Mouse (Mus musculus): ENCODE measurements around the gene Tppp. TPM values are rescaled to one million over a fixed set of nuclear protein-coding genes. Genes with fewer than 3 reads are reported as not detected.
"Not testable (repeated sequence)": the region's sequence is repeated elsewhere in the genome, so short reads cannot be mapped to it uniquely, and the experiment has no call there.

Gene Tppp
- polyA plus RNA-seq, 1 experiment: 4.3 TPM

DNA sequence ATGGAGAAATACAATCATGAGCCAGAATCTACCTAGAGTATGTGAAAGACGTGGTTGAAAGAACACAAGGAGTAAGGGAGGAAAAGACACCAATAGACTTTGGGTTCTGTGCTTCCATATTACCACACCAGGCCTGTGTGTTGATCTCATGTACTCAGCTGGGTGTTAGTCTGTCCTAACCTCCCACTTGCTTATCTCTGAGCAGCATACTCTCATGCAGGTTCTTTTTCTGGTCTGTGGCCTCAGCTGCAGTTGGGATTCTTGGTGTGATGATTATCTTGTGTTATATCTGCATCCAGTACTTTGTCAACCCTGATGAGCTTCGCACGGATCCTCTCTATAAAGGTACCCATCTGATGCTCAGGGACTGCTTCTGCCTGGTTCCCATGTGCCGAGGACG, 32.3 kb upstream of the Tppp start:
- DNase-seq: no peak
- no peaks in the 10 kb centered on the region for H3K27me3 ChIP-seq (replicated peaks; ENCODE audit: control insufficient read depth, insufficient read depth, low read length)
- 88% methylated on average over 5 of the region's 5 CpGs for WGBS
- no peak overlapping the region for H3K27ac ChIP-seq (ENCODE audit: insufficient read depth, low read depth, low read length)
- TF ChIP-seq CTCF (conservative IDR thresholded peaks at IDR 0.05; ENCODE audit: insufficient read depth, insufficient read length, low read depth, low read length): no peak
- H3K4me1 ChIP-seq (ENCODE audit: control insufficient read depth, insufficient read depth, low read length): no peaks in the 10 kb centered on the region
- no peaks in the 10 kb centered on the region for H3K36me3 ChIP-seq (ENCODE audit: control insufficient read depth, insufficient read depth, low read length)
- no peak overlapping the region for H3K4me3 ChIP-seq (ENCODE audit: insufficient read depth, low read depth, low read length)

DNA sequence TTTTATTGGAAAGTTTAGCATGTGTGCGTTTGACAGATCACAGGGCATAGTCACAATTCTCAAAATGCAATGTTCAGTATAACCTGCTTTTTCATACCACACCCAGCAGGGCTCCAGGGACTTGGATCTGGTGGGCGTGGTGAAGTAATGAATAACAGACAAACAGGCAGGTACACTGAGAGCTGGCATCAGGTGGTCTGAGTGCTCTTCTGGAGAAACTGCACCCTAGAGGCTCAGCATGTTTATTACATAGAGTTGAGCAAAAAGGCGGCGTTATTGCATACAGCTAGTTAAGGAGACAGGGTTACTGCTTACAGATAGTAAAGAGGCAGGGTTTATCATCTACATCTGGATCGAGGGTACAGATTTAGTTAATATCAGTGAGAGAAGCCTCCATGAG, 18.9 kb upstream of the Tppp start:
- Histone ChIP-seq H3K27me3 (replicated peaks; ENCODE audit: control insufficient read depth, insufficient read depth, low read length) (no peaks in the 10 kb centered on the region), H3K4me1 (ENCODE audit: control insufficient read depth, insufficient read depth, low read length) (no peaks in the 10 kb centered on the region), H3K4me3 (ENCODE audit: insufficient read depth, low read depth, low read length) (no peak overlapping the region), H3K36me3 (ENCODE audit: control insufficient read depth, insufficient read depth, low read length) (no peaks in the 10 kb centered on the region), H3K27ac (ENCODE audit: insufficient read depth, low read depth, low read length) (no peak overlapping the region)
- no peak for TF ChIP-seq CTCF (conservative IDR thresholded peaks at IDR 0.05; ENCODE audit: insufficient read depth, insufficient read length, low read depth, low read length)
- no peak for TF ChIP-seq POLR2A (IDR thresholded peaks at IDR 0.05; ENCODE audit: low read depth, low read length)
- 64% methylated on average over 5 of the region's 5 CpGs for WGBS
- no peak for DNase-seq

DNA sequence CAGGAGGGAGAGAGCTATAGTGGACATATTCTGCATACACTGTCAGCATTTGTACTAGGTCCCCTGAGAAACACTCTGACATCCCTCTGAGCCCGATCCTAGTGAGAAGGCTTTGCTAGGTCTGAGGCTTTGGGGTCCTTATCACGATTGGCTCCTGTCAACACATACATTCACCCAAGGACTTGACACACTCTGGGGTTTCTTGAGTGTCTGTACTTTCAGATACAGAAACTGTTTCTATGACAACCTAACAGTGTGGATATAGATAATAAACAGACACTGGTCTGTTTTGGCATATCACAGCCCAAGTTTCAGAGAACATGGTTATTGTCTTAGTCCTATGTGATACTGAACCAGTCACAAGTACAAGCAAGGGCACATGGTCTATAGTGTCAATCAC, 18.4 kb upstream of the Tppp start:
- H3K4me3 ChIP-seq (ENCODE audit: insufficient read depth, low read depth, low read length): no peak overlapping the region
- WGBS: 86% methylated on average over 2 of the region's 2 CpGs
- no peak for DNase-seq

DNA sequence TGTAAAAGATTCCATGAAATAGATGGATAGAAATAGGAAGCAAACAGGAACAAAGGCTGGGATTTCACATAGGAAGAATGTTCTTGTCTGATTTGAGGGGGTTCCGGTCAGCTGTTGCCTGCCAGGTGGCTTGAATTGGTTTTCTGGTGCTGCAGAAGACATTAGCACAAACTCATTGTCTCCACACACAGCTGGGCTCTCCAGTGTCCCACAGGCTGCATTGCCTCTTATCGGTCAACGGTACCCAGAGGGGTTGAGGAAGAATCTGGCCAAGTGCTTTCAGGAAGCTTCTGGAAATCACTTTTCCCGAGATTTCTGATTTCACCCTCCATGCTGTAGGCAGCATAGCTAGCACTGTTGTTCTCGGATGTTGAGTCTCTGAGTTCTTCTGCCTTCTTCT, 17.9 kb upstream of the Tppp start:
- 84% methylated on average over 5 of the region's 5 CpGs for whole genome bisulfite sequencing
- DNase-seq: no peak
- Histone ChIP-seq H3K4me3 (ENCODE audit: insufficient read depth, low read depth, low read length) (no peak overlapping the region), H3K36me3 (ENCODE audit: control insufficient read depth, insufficient read depth, low read length) (no peaks in the 10 kb centered on the region), H3K27me3 (replicated peaks; ENCODE audit: control insufficient read depth, insufficient read depth, low read length) (no peaks in the 10 kb centered on the region), H3K27ac (ENCODE audit: insufficient read depth, low read depth, low read length) (no peak overlapping the region), H3K4me1 (ENCODE audit: control insufficient read depth, insufficient read depth, low read length) (no peaks in the 10 kb centered on the region)
- TF ChIP-seq POLR2A (IDR thresholded peaks at IDR 0.05; ENCODE audit: low read depth, low read length) (no peak), CTCF (conservative IDR thresholded peaks at IDR 0.05; ENCODE audit: insufficient read depth, insufficient read length, low read depth, low read length) (no peak)

More for the DNA sequence above, 18.4 kb upstream of the Tppp start:
- no peaks in the 10 kb centered on the region for H3K4me1 ChIP-seq (ENCODE audit: control insufficient read depth, insufficient read depth, low read length)
- TF ChIP-seq POLR2A (IDR thresholded peaks at IDR 0.05; ENCODE audit: low read depth, low read length) (no peak), CTCF (conservative IDR thresholded peaks at IDR 0.05; ENCODE audit: insufficient read depth, insufficient read length, low read depth, low read length) (no peak)
- H3K36me3 ChIP-seq (ENCODE audit: control insufficient read depth, insufficient read depth, low read length): no peaks in the 10 kb centered on the region
- no peak overlapping the region for H3K27ac ChIP-seq (ENCODE audit: insufficient read depth, low read depth, low read length)
- no peaks in the 10 kb centered on the region for H3K27me3 ChIP-seq (replicated peaks; ENCODE audit: control insufficient read depth, insufficient read depth, low read length)

DNA sequence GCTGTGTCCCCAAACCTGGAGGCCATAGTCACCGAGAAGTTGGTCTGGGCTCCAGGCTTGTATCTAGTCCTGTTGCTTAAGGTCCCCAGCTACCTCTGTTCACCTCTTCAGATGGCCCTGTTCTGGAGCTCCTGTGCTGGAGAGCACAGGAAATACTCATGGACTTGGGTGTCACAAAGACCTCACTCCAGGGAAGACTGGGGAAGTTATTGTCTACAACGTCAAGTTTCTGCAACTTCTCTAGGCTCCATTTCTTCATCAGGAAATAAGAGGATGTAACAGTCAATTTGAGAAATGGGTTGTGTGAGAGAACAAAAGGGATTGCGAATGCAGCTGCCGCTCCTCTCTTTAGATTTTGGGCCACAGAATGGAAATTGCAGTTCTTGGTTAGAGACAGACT, 12.8 kb upstream of the Tppp start:
- WGBS: 75% methylated on average over 4 of the region's 4 CpGs
- H3K4me3 ChIP-seq (ENCODE audit: insufficient read depth, low read depth, low read length): no peak overlapping the region
- no peaks in the 10 kb centered on the region for H3K36me3 ChIP-seq (ENCODE audit: control insufficient read depth, insufficient read depth, low read length)
- TF ChIP-seq POLR2A (IDR thresholded peaks at IDR 0.05; ENCODE audit: low read depth, low read length): no peak
- TF ChIP-seq CTCF (conservative IDR thresholded peaks at IDR 0.05; ENCODE audit: insufficient read depth, insufficient read length, low read depth, low read length): no peak
- H3K4me1 ChIP-seq (ENCODE audit: control insufficient read depth, insufficient read depth, low read length): no peaks in the 10 kb centered on the region
- H3K27ac ChIP-seq (ENCODE audit: insufficient read depth, low read depth, low read length): no peak overlapping the region
- no peaks in the 10 kb centered on the region for H3K27me3 ChIP-seq (replicated peaks; ENCODE audit: control insufficient read depth, insufficient read depth, low read length)
- no peak for DNase-seq

DNA sequence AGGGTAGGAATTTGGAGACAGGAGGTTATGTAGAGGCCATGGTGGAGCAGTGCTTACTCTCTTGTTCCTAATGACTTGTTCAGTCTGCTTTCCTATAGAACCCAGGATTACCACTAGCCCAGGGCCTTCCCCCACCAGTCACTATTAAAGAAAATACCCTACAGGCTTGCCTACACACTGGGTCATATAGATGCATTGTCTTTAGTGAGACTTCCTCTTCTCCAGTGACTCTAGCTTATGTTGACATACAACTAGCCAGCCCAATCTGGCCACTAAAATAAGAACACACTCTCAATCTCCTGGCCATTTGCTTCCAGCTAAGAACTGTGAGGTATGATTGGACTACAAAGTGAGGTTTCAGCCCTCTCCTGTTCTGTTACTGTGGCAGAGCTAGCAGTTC, 8.7 kb upstream of the Tppp start:
- DNase-seq: no peak
- Histone ChIP-seq H3K27ac (ENCODE audit: insufficient read depth, low read depth, low read length) (no peak overlapping the region), H3K36me3 (ENCODE audit: control insufficient read depth, insufficient read depth, low read length) (no peaks in the 10 kb centered on the region), H3K4me3 (ENCODE audit: insufficient read depth, low read depth, low read length) (no peak overlapping the region), H3K4me1 (ENCODE audit: control insufficient read depth, insufficient read depth, low read length) (no peaks in the 10 kb centered on the region), H3K27me3 (replicated peaks; ENCODE audit: control insufficient read depth, insufficient read depth, low read length) (no peaks in the 10 kb centered on the region)
- TF ChIP-seq POLR2A (IDR thresholded peaks at IDR 0.05; ENCODE audit: low read depth, low read length) (no peak), CTCF (conservative IDR thresholded peaks at IDR 0.05; ENCODE audit: insufficient read depth, insufficient read length, low read depth, low read length) (no peak)

DNA sequence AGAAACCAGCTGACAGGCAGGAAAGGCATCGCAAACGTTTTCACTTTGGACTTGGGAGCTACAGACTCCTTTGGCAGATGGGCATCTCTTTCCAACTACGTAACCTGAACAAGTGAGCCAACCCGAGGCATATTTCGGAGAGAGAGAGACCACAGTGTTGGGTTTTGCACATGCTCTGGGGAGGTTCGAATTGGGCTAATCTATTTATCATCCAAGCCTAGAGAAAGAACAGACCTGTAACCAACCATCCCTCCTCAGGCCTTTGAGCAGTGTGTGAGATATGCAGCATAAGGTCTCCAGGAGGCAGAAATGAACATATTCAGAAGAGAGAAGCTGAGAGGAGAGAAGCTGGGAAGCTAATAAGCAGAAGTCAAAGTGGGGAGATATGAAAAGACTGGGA, 8.2 kb upstream of the Tppp start:
- 82% methylated on average over 6 of the region's 6 CpGs for WGBS

DNA sequence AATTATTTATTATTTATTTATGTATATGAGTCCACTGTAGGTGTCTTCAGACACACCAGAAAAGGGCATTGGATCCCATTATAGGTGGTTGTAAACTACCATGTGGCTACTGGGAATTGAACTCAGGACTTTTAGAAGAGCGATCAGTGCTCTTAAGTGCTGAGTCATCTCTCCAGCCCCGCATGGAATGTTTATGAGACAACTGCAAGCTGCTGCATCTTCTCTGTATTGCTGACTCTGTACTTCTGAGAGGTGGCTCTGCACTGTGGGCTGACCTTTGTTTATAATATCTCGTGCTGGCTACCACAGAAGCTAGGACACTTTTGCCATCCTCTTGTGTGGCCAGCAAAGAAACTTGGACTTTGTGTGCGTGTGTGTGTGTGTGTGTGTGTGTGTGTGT, 7.7 kb upstream of the Tppp start:
- WGBS: 55% methylated on average over 4 of the region's 4 CpGs
- H3K4me1 ChIP-seq (ENCODE audit: control insufficient read depth, insufficient read depth, low read length): no peaks in the 10 kb centered on the region
- no peaks in the 10 kb centered on the region for H3K27me3 ChIP-seq (replicated peaks; ENCODE audit: control insufficient read depth, insufficient read depth, low read length)
- H3K27ac ChIP-seq (ENCODE audit: insufficient read depth, low read depth, low read length): no peak overlapping the region
- no peaks in the 10 kb centered on the region for H3K36me3 ChIP-seq (ENCODE audit: control insufficient read depth, insufficient read depth, low read length)
- H3K4me3 ChIP-seq (ENCODE audit: insufficient read depth, low read depth, low read length): no peak overlapping the region
- DNase-seq: no peak
- TF ChIP-seq POLR2A (IDR thresholded peaks at IDR 0.05; ENCODE audit: low read depth, low read length): no peak
- TF ChIP-seq CTCF (conservative IDR thresholded peaks at IDR 0.05; ENCODE audit: insufficient read depth, insufficient read length, low read depth, low read length): no peak

More for the DNA sequence above, 8.2 kb upstream of the Tppp start:
- no peak overlapping the region for H3K27ac ChIP-seq (ENCODE audit: insufficient read depth, low read depth, low read length)
- no peaks in the 10 kb centered on the region for H3K27me3 ChIP-seq (replicated peaks; ENCODE audit: control insufficient read depth, insufficient read depth, low read length)
- H3K36me3 ChIP-seq (ENCODE audit: control insufficient read depth, insufficient read depth, low read length): no peaks in the 10 kb centered on the region
- H3K4me1 ChIP-seq (ENCODE audit: control insufficient read depth, insufficient read depth, low read length): no peaks in the 10 kb centered on the region
- no peak overlapping the region for H3K4me3 ChIP-seq (ENCODE audit: insufficient read depth, low read depth, low read length)
- DNase-seq: no peak
- TF ChIP-seq POLR2A (IDR thresholded peaks at IDR 0.05; ENCODE audit: low read depth, low read length) (no peak), CTCF (conservative IDR thresholded peaks at IDR 0.05; ENCODE audit: insufficient read depth, insufficient read length, low read depth, low read length) (no peak)

DNA sequence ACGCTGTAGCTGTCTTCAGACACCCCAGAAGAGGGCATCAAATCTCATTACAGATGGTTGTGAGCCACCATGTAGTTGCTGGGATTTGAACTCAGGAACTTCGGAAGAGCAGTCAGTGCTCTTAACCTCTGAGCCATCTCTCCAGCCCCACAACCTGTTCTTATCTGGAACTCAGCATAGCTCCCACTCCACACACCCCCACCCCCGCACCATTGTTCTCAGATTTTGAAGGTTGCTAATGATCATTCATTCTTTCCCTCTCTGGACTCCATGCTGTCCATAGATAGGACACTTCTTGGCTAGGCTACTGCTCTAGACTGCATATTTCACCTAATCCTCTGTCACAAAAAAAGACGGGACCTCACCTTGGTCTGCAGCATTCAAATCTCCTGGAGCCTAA, 2.3 kb upstream of the Tppp start:
- not testable (repeated sequence) for H3K4me1 ChIP-seq (ENCODE audit: control insufficient read depth, insufficient read depth, low read length); H3K36me3 ChIP-seq (ENCODE audit: control insufficient read depth, insufficient read depth, low read length); H3K27me3 ChIP-seq (replicated peaks; ENCODE audit: control insufficient read depth, insufficient read depth, low read length); H3K27ac ChIP-seq (ENCODE audit: insufficient read depth, low read depth, low read length); DNase-seq; H3K4me3 ChIP-seq (ENCODE audit: insufficient read depth, low read depth, low read length)
- 95% methylated on average over 4 of the region's 4 CpGs for WGBS

DNA sequence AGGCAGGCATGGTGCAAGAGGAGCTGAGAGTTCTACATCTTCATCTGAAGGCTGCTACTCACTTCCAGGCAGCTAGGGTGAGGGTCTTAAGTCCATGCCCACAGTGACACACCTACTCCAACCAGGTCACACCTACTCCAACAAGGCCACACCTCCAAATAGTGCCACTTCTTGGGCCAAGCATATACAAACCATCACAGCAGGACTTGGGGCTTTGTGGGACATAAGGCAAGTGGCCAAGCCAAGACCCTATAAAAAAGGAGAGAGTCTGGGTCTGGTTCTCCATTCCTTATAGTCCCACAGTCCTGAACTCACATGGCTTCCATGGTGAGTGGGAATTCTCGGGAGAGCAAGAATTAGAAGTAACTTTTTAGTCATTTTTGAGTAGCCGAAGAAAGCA, 991 bp upstream of the Tppp start:
- H3K36me3 ChIP-seq (ENCODE audit: control insufficient read depth, insufficient read depth, low read length); H3K4me1 ChIP-seq (ENCODE audit: control insufficient read depth, insufficient read depth, low read length); H3K27ac ChIP-seq (ENCODE audit: insufficient read depth, low read depth, low read length); H3K4me3 ChIP-seq (ENCODE audit: insufficient read depth, low read depth, low read length); H3K27me3 ChIP-seq (replicated peaks; ENCODE audit: control insufficient read depth, insufficient read depth, low read length); DNase-seq: not testable (repeated sequence)
- 75% methylated on average over 2 of the region's 2 CpGs for WGBS

All from kidney, adult 2 months (tissue).